Mouse (Mus musculus) limb, embryonic 11.5 days (tissue): Measurements from ENCODE around the gene Hcar1. TPM values are rescaled to one million over a fixed set of nuclear protein-coding genes. Genes with fewer than 3 reads are reported as not detected.

Experiments
- ATAC-seq: fragments of 200-750 bp; cut with Nextera tagmentation; 2 replicates; pipeline ENCODE4 v1.8.0; 2017; ENCODE audit warnings: low read depth; ENCODE audit not compliant: insufficient number of reproducible peaks, low FRiP score, low TSS enrichment
- DNase-seq: peaks from one replicate; pipeline ENCODE4 v3.0.0-alpha.2; 2015; ENCODE audit warnings: low spot score
- H3K27ac ChIP-seq: fragments of 300-500 bp; sonication (generic); replicated peaks from 2 replicates; pipeline ENCODE4 v1.5.1; 2014; ENCODE audit warnings: low read depth, mild to moderate bottlenecking, low read length
- H3K27me3 ChIP-seq: fragments of 300-500 bp; sonication (generic); 2 replicates; pipeline ENCODE4 v1.6.1; 2014; ENCODE audit warnings: mild to moderate bottlenecking, low read length, mixed read lengths; ENCODE audit not compliant: control insufficient read depth, insufficient read depth
- H3K36me3 ChIP-seq: fragments of 300-500 bp; sonication (generic); 2 replicates; pipeline ENCODE4 v1.6.1; 2014; ENCODE audit warnings: mild to moderate bottlenecking, low read length, moderate library complexity, mixed read lengths; ENCODE audit not compliant: control insufficient read depth, insufficient read depth
- H3K4me1 ChIP-seq: fragments of 300-500 bp; sonication (generic); 2 replicates; pipeline ENCODE4 v1.6.1; 2014; ENCODE audit warnings: low read length, mixed read lengths; ENCODE audit not compliant: control insufficient read depth, insufficient read depth
- H3K4me2 ChIP-seq: fragments of 300-500 bp; sonication (generic); 2 replicates; pipeline ENCODE4 v1.6.1; 2014; ENCODE audit warnings: low read depth, mild to moderate bottlenecking, moderate library complexity; ENCODE audit not compliant: severe bottlenecking
- H3K4me3 ChIP-seq: fragments of 300-500 bp; sonication (generic); 2 replicates; pipeline ENCODE4 v1.5.1; 2014; ENCODE audit warnings: low read depth, low read length
- H3K9ac ChIP-seq: fragments of 300-500 bp; sonication (generic); 2 replicates; pipeline ENCODE4 v1.6.1; 2014; ENCODE audit warnings: mild to moderate bottlenecking, low read length
- H3K9me3 ChIP-seq: fragments of 300-500 bp; sonication (generic); 2 replicates; pipeline ENCODE4 v1.6.1; 2016; ENCODE audit warnings: low read length; ENCODE audit not compliant: control insufficient read depth
- WGBS: fragments of 180-500 bp; shearing (Covaris S2); extraction: QIAGEN DNeasy Blood & Tissue Kit; methylation state at CpG from one replicate; pipeline ENCODE4 v1.1.7; 2014; 5-methylcytosine and 5-hydroxymethylcytosine counted together
- polyA plus RNA-seq: library from polyadenylated mRNA; unstranded; fragments of >200 nt; fragmentation: Nextera tagmentation; extraction: Ambion mirVana; gene quantifications from 2 replicates; pipeline ENCODE4 v1.2.1, GENCODE M21; 2014

Gene Hcar1
- polyA plus RNA-seq, 1 experiment from 2014 or later: 0.11 TPM

DNA sequence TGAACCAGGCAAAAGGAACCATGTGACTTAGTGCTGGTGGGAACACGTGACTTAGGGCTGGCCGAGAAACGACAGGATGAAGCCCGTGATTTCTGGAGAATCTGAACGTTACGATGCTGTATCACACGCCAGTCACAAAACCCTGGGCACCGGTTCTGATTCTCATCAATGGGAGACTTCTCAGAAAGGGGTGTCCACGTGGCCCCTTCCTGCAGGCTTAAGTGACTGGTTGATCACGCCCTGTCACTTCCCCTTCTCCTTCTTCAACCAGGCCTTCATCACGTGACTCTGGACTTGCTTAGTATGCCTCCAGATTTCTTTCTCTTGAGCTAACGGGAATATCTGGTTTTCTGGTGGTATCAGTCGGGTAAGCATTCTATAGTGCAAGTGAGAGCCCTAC lies 17.5 kb upstream of the Hcar1 start:
- H3K4me3 ChIP-seq: no peak overlapping the region
- no peak overlapping the region for H3K9ac ChIP-seq
- DNase-seq (no peak), ATAC-seq (no peak)
- H3K4me2 ChIP-seq: no peak overlapping the region
- WGBS: 90% methylated on average over 13 of the region's 13 CpGs
- no peaks in the 10 kb centered on the region for H3K9me3 ChIP-seq
- no peaks in the 10 kb centered on the region for H3K36me3 ChIP-seq
- no peaks in the 10 kb centered on the region for H3K27me3 ChIP-seq
- no peak overlapping the region for H3K27ac ChIP-seq
- no peaks in the 10 kb centered on the region for H3K4me1 ChIP-seq

DNA sequence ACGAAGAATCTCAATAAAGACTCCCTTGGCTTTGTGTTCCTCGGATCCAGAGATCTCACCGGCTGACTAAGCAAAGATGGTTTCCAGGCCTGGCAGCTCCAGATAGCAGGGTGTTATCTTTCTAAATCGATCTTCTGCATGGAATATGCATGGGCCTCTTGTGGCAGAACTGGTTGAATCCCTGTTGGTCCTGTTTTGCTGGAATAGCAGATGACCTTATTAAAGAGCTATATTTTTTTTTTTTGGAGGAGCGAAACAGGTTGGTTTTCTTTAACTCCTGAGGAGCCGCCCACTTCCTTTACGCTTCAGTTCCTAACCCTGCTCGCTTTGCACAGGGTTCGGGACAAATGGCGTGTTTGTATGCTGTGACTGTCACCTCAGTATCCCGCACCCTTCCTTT lies 16.6 kb upstream of the Hcar1 start:
- H3K36me3 ChIP-seq: no peaks in the 10 kb centered on the region
- H3K27me3 ChIP-seq: no peaks in the 10 kb centered on the region
- no peak overlapping the region for H3K4me3 ChIP-seq
- no peak overlapping the region for H3K9ac ChIP-seq
- no peak for DNase-seq
- H3K4me1 ChIP-seq: no peaks in the 10 kb centered on the region
- H3K27ac ChIP-seq: no peak overlapping the region
- H3K4me2 ChIP-seq: no peak overlapping the region
- ATAC-seq: no peak
- 86% methylated on average over 11 of the region's 11 CpGs for WGBS
- H3K9me3 ChIP-seq: no peaks in the 10 kb centered on the region

DNA sequence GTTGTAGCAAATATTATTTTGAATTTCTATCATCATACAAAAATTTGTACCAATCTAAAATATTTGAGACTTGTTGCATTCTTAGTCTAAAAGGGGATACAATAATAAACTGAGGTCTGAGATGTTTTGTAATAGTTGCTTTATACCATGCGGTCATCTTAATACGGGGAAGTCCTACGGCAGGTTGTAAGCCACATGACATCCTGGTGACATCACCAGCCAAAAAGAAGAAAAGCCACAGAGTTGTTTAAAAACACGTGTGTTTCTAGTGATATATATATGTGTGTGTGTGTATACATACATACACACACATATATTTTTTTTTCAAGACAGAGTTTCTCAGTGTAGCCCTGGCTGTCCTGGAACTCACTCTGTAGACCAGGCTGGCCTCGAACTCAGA lies 13.7 kb upstream of the Hcar1 start:
- Histone ChIP-seq H3K4me3 (no peak overlapping the region), H3K36me3 (no peaks in the 10 kb centered on the region), H3K9me3 (no peaks in the 10 kb centered on the region), H3K4me1 (no peaks in the 10 kb centered on the region), H3K27me3 (no peaks in the 10 kb centered on the region), H3K27ac (no peak overlapping the region), H3K4me2 (no peak overlapping the region), H3K9ac (no peak overlapping the region)
- WGBS: 93% methylated on average over 5 of the region's 5 CpGs
- DNase-seq (no peak), ATAC-seq (no peak)

DNA sequence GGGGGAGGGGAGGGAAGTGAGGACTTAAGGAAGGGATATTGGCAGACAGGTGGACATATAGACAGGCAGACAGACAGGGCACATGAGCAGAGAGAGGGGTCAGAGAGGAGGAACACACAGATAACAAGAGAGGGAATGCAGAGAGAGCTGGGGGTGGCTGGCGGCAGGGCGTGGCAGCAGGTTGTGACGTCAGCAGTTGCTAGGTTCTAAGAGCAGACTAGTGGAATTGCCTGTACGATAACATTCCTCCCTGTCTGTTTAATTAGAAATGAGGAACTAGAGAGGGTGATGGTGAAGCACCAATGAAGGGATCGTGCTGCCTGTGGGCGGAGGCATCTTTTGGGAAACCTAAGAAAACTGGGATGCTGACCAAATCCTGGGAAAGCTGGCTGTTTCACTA lies 11.8 kb upstream of the Hcar1 start:
- Histone ChIP-seq H3K4me2 (no peak overlapping the region), H3K4me3 (no peak overlapping the region), H3K36me3 (no peaks in the 10 kb centered on the region), H3K9me3 (no peaks in the 10 kb centered on the region), H3K27me3 (no peaks in the 10 kb centered on the region), H3K27ac (no peak overlapping the region), H3K4me1 (no peaks in the 10 kb centered on the region), H3K9ac (no peak overlapping the region)
- WGBS: 53% methylated on average over 6 of the region's 6 CpGs
- DNase-seq: peak; percentile 41
- ATAC-seq: no peak

DNA sequence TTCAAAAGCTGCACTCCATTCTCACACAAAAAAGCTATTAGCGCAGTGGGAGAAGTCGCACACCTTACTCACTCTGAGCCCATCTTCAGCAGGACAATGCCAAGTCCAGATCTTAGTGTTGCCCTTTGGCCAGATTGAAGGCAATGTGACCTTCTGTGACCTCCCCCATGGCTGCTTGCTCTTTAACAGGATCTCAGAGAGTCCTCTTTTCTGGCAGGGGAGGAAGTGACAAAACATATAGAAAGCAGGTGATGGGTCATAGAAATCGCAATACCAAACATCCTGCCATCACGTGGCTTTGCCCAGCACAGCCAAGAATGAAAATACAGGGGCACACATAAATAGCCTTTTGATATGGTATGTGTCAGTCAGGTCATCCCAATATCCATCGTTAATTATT lies 11.2 kb upstream of the Hcar1 start:
- Histone ChIP-seq H3K9me3 (no peaks in the 10 kb centered on the region), H3K36me3 (no peaks in the 10 kb centered on the region), H3K4me1 (no peaks in the 10 kb centered on the region), H3K4me2 (no peak overlapping the region), H3K9ac (no peak overlapping the region), H3K27me3 (no peaks in the 10 kb centered on the region), H3K27ac (no peak overlapping the region), H3K4me3 (no peak overlapping the region)
- 83% methylated on average over 5 of the region's 5 CpGs for WGBS
- no peak for ATAC-seq
- no peak for DNase-seq

DNA sequence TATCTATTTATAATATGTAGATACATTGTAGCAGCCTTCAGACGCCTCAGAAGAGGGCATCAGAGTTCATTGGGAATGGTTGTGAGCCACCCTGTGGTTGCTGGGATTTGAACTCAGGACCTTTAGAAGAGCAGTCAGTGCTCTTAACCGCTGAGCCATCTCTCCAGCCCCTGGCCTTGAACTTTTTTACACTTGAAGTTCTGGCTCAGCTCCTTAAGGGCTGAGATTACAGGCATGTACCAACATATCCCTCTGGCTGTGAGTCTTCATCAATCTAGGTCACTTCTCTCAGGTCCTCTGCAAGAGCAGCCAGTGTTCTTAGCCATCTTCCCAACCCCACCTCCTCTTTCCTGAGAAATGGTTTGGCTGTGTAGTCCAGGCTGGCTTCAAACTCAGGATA lies 10.5 kb upstream of the Hcar1 start:
- H3K9me3 ChIP-seq: no peaks in the 10 kb centered on the region
- 72% methylated on average over 2 of the region's 2 CpGs for WGBS
- no peak overlapping the region for H3K4me2 ChIP-seq
- no peaks in the 10 kb centered on the region for H3K4me1 ChIP-seq
- H3K4me3 ChIP-seq: no peak overlapping the region
- no peak overlapping the region for H3K27ac ChIP-seq
- no peaks in the 10 kb centered on the region for H3K36me3 ChIP-seq
- no peak overlapping the region for H3K9ac ChIP-seq
- DNase-seq (no peak), ATAC-seq (no peak)
- H3K27me3 ChIP-seq: no peaks in the 10 kb centered on the region

- H3K27me3 ChIP-seq: no peaks in the 10 kb centered on the region
- no peaks in the 10 kb centered on the region for H3K4me1 ChIP-seq
- no peak overlapping the region for H3K27ac ChIP-seq
- no peak overlapping the region for H3K4me3 ChIP-seq
- H3K4me2 ChIP-seq: no peak overlapping the region
- ATAC-seq (no peak), DNase-seq (no peak)
- H3K9ac ChIP-seq: no peak overlapping the region
- WGBS: 81% methylated on average over 3 of the region's 3 CpGs
- no peaks in the 10 kb centered on the region for H3K9me3 ChIP-seq
- H3K36me3 ChIP-seq: no peaks in the 10 kb centered on the region
These were observed 6.5 kb upstream of the Hcar1 start for GRCm38 (mm10) chr5:123886365-123886764.

GRCm38 (mm10) chr5:123884332-123884731 lies 4.5 kb upstream of the Hcar1 start:
- H3K9me3 ChIP-seq: no peaks in the 10 kb centered on the region
- whole genome bisulfite sequencing: 75% methylated on average over 10 of the region's 10 CpGs
- H3K27me3 ChIP-seq: no peaks in the 10 kb centered on the region
- no peak overlapping the region for H3K4me3 ChIP-seq
- H3K4me2 ChIP-seq: no peak overlapping the region
- DNase-seq (no peak), ATAC-seq (no peak)
- H3K9ac ChIP-seq: no peak overlapping the region
- H3K36me3 ChIP-seq: no peaks in the 10 kb centered on the region
- no peaks in the 10 kb centered on the region for H3K4me1 ChIP-seq
- H3K27ac ChIP-seq: no peak overlapping the region

DNA sequence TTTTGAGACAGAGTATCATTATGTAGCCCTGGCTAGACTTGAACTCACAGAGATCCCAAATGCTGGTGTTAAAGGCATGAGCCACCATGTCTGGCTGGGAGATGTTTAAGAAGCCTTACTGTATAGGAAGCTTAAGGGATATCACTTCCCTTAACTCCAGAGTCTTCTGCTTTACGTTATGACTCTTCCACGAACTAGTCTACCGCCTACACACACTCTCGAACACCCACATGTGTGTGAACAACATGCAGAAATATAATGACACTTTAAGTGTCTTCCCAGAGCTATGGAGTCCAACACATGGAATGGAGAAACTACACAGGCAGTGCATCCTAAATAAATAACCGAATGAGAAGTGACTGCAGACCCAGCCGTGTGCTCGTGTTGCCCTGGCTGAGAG lies 4.1 kb upstream of the Hcar1 start:
- no peaks in the 10 kb centered on the region for H3K36me3 ChIP-seq
- ATAC-seq: no peak
- H3K27me3 ChIP-seq: no peaks in the 10 kb centered on the region
- WGBS: 86% methylated on average over 7 of the region's 7 CpGs
- no peak overlapping the region for H3K4me2 ChIP-seq
- H3K4me1 ChIP-seq: no peaks in the 10 kb centered on the region
- no peak overlapping the region for H3K9ac ChIP-seq
- H3K9me3 ChIP-seq: no peaks in the 10 kb centered on the region
- DNase-seq: no peak
- H3K4me3 ChIP-seq: no peak overlapping the region
- no peak overlapping the region for H3K27ac ChIP-seq
